Mouse (Mus musculus) liver, embryonic 14 days (tissue): ENCODE measurements around the gene Prlh. TPM values are rescaled to one million over a fixed set of nuclear protein-coding genes. Genes with fewer than 3 reads are reported as not detected.

ENCODE experiments used
- polyA plus RNA-seq: library from polyadenylated mRNA; depleted of rRNA; stranded (reverse); fragments of >200 nt; gene quantifications from 2 replicates; pipeline ENCODE4 v1.2.3, GENCODE M21; 2012; rRNA removed

Prlh gene
- polyA plus RNA-seq = not detected in 2 replicates

DNA sequence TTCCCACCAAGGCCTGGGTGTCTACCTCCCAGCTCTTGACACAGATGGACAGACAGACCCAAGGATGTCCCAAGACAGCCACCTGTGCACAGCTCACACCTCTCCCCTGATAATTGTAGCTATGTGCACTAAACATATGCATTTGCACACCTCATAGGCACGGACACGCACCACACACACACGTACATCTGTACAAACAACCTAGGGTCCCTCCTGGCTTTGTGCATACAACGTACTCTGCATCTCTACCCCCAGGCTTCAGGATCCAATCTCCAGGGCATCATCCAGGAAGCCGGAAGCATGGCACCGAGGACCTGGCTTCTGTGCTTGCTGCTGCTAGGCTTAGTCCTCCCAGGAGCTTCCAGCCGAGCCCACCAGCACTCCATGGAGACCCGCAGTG is at the start of gene Prlh:
Gene Prlh, plus strand, starts transcription at position 301 of the 400 bp plus-strand sequence.

DNA sequence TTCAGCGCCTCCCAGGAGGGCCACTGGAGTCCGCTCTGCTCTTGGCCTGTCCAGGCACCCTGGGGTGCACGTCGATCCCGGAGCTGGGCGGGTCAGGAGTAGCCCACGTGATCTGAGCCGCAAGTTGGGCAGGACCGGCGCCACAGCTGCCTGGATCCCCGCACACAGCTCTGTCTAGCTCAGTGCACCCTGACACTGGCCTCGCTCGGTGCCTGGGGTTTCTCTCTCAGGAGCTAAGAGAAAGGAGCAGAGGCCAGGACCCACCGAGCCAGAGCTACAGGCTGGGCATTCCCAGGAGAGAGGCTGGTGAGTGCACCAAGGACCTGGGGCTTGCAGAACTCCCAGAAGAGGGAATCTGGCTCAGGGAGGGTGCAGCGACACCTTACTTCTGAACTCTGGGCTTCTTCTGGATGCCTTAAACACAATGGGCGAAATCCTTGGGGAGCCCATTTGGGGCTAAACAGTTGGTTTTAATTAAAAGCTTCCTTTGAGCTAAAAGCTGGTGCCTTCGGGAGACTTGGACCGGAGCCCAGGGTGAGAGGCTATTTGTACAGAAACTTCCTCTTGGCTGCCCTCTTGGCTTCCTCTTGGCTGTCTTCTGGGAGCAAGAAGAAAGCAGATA is 37.8 kb upstream of the Prlh start, which contains the start of gene Mlph:
Gene Mlph, plus strand, starts transcription at position 138 of the 622 bp plus-strand sequence.

DNA sequence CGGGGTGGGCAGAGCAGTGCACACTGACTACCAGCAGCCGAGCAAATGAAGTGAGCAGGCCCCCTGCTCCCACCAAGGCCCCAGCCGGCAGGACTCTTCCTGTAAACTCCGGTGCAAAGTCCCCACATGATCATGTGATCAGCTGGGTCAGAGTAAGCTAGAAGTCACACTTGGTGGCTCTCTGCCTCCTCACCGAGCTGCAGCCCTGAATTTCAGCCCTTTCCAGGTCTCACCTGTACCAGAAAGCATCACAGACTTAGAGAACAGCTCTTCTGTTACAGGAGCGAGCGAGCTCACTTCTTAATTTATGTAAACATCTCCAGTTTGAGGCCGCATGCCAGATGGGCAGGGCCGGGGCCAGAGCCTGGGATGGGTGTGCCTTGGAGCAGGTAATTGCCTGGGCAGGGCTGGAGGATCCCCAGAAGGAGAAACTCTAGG is 16.5 kb downstream of the Prlh start, which contains the start of gene Rab17:
Gene Rab17, minus strand, starts transcription at position 315 of the 438 bp plus-strand sequence.

DNA sequence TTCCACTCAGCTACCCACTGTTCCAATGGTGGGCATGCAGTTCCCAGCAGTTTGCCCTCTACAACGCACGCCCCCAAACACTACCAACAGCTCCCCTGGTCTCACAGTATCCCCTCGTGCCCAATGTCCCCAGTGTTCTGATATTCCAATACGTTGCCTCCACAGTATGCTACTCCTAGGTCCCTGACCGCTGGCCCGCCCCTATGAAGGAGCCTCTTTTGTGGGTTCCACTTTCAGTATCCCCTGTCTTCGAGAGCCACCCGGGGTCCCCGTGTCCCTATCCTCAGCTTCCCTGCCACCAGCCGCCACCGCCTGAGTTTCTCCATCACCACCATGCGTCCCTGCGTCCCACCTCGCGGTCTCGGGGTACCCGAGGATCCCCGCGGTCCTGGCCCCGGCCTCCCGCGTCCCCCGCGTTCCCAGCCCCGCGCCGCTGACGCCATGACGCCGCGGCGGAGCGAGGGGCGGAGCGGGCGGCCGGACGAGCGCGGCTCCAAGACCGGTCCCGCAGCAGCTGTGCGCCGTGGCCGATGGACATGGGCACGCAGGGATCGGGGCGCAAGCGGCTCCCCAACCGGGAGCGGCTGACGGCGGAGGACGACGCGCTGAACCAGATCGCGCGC is 45.5 kb downstream of the Prlh start, which contains the start of gene Lrrfip1:
Gene Lrrfip1, plus strand, starts transcription at position 470 of the 623 bp plus-strand sequence.

Other genes starting within 250 kb of the Prlh start
- 4.1 and 7.7 TPM in 2 replicates for gene Col6a3, start 109.1 kb upstream of the Prlh start, polyA plus RNA-seq
- gene Mlph, start 38.0 kb upstream of the Prlh start, polyA plus RNA-seq = 0.01 TPM in 2 replicates
- gene Rab17, start 16.6 kb downstream of the Prlh start, polyA plus RNA-seq = 1.8 and 2.3 TPM in 2 replicates
- 9.4 and 10.1 TPM in 2 replicates for gene Lrrfip1, start 45.6 kb downstream of the Prlh start, polyA plus RNA-seq
- 1.3 and 1.6 TPM in 2 replicates for gene Rbm44, start 192.0 kb downstream of the Prlh start, polyA plus RNA-seq
- gene Ramp1, start 226.7 kb downstream of the Prlh start, polyA plus RNA-seq = 2.3 and 2.8 TPM in 2 replicates